Mouse (Mus musculus) liver, embryonic 15.5 days (tissue): ENCODE results near the gene Gm37240. TPM values are rescaled to one million over a fixed set of nuclear protein-coding genes. Genes with fewer than 3 reads are reported as not detected.

Experiments used
- ATAC-seq: fragments of 200-750 bp; cut with Nextera tagmentation; 2 replicates; pipeline ENCODE4 v1.8.0; 2017; ENCODE audit warnings: moderate number of reproducible peaks, mild to moderate bottlenecking, moderate library complexity; ENCODE audit not compliant: insufficient read depth
- H3K27ac ChIP-seq: fragments of 300-500 bp; sonication (generic); replicated peaks from 2 replicates; pipeline ENCODE4 v1.5.1; 2015; ENCODE audit warnings: mild to moderate bottlenecking, inconsistent platforms
- H3K27me3 ChIP-seq: fragments of 300-500 bp; sonication (generic); 2 replicates; pipeline ENCODE4 v1.6.1; 2015; ENCODE audit warnings: mild to moderate bottlenecking, inconsistent platforms
- H3K36me3 ChIP-seq: fragments of 300-500 bp; sonication (generic); replicated peaks from 2 replicates; pipeline ENCODE4 v1.6.1; 2015; ENCODE audit warnings: moderate library complexity, mild to moderate bottlenecking, inconsistent platforms
- H3K4me1 ChIP-seq: fragments of 300-500 bp; sonication (generic); replicated peaks from 2 replicates; pipeline ENCODE4 v1.6.1; 2015; ENCODE audit warnings: inconsistent platforms
- H3K4me2 ChIP-seq: fragments of 300-500 bp; sonication (generic); 2 replicates; pipeline ENCODE4 v1.6.1; 2015; ENCODE audit warnings: moderate library complexity, mild to moderate bottlenecking, inconsistent platforms
- H3K4me3 ChIP-seq: fragments of 300-500 bp; sonication (generic); replicated peaks from 2 replicates; pipeline ENCODE4 v1.5.1; 2015; ENCODE audit warnings: mild to moderate bottlenecking, inconsistent platforms
- H3K9ac ChIP-seq: fragments of 300-500 bp; sonication (generic); 2 replicates; pipeline ENCODE4 v1.6.1; 2015; ENCODE audit warnings: moderate library complexity, mild to moderate bottlenecking, inconsistent platforms
- H3K9me3 ChIP-seq: fragments of 300-500 bp; sonication (generic); replicated peaks from 2 replicates; pipeline ENCODE4 v1.6.1; 2016; ENCODE audit warnings: inconsistent platforms
- WGBS: fragments of 180-500 bp; shearing (Covaris S2); methylation state at CpG from one replicate; pipeline ENCODE4 v1.1.7; 2015; ENCODE audit warnings: mixed read lengths; ENCODE audit not compliant: insufficient replicate concordance; 5-methylcytosine and 5-hydroxymethylcytosine counted together
- polyA plus RNA-seq: library from polyadenylated mRNA; unstranded; fragments of >200 nt; fragmentation: Nextera tagmentation; extraction: Ambion mirVana; gene quantifications from 2 replicates; pipeline ENCODE4 v1.2.1, GENCODE M21; 2015

The Gm37240 gene
- polyA plus RNA-seq, 1 experiment from 2014 or later: 0.24 TPM

DNA sequence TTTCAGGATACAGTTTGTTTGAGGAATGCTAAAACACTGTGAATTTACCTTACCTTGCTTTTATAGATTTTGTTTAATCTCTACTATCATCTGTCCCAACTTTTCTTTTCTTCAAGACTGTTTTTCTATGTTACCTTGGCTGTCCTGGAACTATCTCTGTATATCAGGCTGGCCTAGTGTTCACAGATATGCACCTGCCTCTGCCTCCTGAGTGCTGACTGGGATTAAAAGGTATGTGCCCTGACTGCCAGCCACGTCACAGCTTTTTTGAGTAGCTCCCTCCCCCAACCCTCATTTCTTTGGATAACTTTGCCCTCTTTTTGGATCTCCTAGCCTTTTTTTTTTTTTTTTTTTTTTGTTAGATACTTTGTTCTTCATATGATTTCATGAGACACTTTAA lies 1070.4 kb downstream of the Gm37240 start:
- Histone ChIP-seq H3K4me2 (peak overlapping the region; percentile 11; the same call in 1 of the 2 replicates), H3K27me3 (no peaks in the 10 kb centered on the region), H3K9me3 (no peaks in the 10 kb centered on the region), H3K36me3 (peaks cover 3% of the 10 kb centered on the region; the same call in 1 of the 2 replicates), H3K9ac (no peak overlapping the region), H3K27ac (no peak overlapping the region), H3K4me1 (peaks cover 43% of the 10 kb centered on the region), H3K4me3 (no peak overlapping the region)
- no peak for ATAC-seq
- WGBS: 30% methylated on average over 1 of the region's 1 CpGs

DNA sequence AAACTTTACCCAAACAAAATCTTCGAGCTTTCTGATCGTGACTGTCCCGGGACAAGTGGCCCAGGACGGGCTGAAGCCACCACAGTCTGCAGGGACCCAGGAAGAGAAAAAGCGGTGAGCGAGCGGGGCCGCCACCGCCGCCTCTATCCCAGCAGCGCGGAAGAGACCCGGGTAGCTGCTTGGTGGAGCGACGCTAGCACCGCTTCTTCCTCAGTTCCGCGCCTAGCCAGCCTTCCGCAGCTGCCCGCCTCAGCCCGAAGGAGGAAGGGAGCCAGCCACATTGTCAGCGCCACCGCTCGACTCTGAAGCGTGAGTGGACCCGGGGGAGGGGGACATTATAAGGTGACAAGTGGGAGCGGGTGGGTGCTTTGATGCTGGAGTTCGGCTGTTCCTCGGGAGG lies 1071.9 kb downstream of the Gm37240 start:
- 1% methylated on average over 29 of the region's 29 CpGs for WGBS
- H3K9ac ChIP-seq: peak overlapping the region; percentile 96
- H3K27me3 ChIP-seq: no peaks in the 10 kb centered on the region
- no peaks in the 10 kb centered on the region for H3K36me3 ChIP-seq
- H3K9me3 ChIP-seq: no peaks in the 10 kb centered on the region
- peak overlapping the region; percentile 98 for H3K4me2 ChIP-seq
- ATAC-seq: no peak
- peak overlapping the region; percentile 100 for H3K4me3 ChIP-seq
- H3K27ac ChIP-seq: peak overlapping the region; percentile 97
- peaks cover 43% of the 10 kb centered on the region for H3K4me1 ChIP-seq

DNA sequence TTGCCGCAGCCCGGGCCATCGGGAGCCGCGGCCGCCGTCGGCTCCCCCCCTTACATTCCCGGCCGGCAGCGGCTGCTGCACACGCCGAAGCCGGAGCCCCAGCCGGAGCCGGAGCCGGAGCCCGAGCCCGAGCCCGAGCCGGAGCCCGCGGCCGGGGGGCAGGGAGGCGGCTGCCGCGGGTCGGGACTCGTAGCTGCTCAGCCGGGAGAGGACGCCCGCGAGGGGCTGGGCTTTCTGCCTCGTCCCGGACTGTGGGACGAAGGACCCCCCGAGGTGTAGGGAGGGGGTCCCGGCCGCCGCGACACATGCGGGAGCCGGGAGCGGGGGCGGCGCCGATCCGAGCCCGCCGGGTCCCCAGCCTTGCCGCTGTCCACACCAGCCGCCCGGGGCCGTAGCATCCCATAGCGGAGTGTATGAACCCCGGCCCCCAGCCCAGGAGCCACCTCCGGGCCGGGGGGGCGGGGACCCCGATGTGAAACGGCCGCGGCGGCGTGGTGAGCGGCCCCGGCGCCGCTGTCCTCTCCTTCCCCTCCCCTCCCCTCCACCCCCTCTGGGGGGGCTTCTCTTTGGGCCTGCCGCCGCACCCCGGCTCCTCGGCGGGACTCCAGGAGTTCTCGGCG lies 1072.4 kb downstream of the Gm37240 start, which contains the start of gene Fbxw7:
Gene Fbxw7 (plus strand): TSS at position 507 of the 620 bp plus-strand sequence.
- WGBS: under 1% methylated on average over 72 of the region's 76 CpGs

DNA sequence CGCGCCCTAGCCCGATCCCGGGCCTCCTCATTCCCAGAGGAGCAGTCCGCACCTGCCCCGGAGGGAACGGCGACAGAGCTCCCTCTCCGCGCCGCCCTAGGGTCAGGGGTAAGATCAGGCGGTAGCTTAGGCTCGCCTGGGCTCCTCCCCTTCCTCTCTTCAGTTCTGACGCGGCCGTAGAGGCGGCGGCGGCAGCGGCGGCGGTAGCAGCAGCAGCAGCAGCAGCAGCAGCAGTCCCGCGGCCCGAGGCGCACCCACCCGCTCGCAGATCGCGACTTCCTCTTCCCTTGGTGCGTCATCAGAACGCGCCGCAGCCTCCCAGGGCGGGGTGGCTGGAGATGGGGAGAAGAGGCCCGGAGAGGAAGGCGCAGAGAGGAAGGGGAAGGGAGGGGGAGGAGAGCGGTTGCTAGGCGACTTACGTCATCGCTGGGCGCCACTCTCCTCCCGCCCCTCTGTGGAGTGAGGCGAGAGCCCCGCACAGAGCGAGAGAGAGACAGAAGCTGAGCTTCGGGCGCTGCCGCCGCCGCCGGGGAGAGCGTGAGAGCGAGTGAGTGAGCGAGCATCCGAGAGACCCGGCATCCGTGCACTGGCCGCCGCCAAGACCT lies 1073.1 kb downstream of the Gm37240 start:
- Histone ChIP-seq H3K36me3 (no peaks in the 10 kb centered on the region), H3K9ac (peak overlapping the region; percentile 96), H3K27me3 (no peaks in the 10 kb centered on the region), H3K4me1 (peaks cover 43% of the 10 kb centered on the region), H3K4me3 (peak overlapping the region; percentile 100), H3K9me3 (no peaks in the 10 kb centered on the region), H3K4me2 (peak overlapping the region; percentile 98), H3K27ac (peak overlapping the region; percentile 97)
- WGBS: under 1% methylated on average over 59 of the region's 60 CpGs
- peak; percentile 94 for ATAC-seq

More for the DNA sequence above, 1072.4 kb downstream of the Gm37240 start, which contains the start of gene Fbxw7:
- H3K27ac ChIP-seq: peak within 1 kb of the TSS; percentile 97
- H3K4me2 ChIP-seq: peak within 1 kb of the TSS; percentile 98
- no peaks in the 10 kb centered on the region for H3K9me3 ChIP-seq
- peaks cover 43% of the 10 kb centered on the region for H3K4me1 ChIP-seq
- no peaks in the 10 kb centered on the region for H3K36me3 ChIP-seq
- ATAC-seq: peak; percentile 16
- peak within 1 kb of the TSS; percentile 96 for H3K9ac ChIP-seq
- peak within 1 kb of the TSS; percentile 100 for H3K4me3 ChIP-seq
- no peaks in the 10 kb centered on the region for H3K27me3 ChIP-seq

DNA sequence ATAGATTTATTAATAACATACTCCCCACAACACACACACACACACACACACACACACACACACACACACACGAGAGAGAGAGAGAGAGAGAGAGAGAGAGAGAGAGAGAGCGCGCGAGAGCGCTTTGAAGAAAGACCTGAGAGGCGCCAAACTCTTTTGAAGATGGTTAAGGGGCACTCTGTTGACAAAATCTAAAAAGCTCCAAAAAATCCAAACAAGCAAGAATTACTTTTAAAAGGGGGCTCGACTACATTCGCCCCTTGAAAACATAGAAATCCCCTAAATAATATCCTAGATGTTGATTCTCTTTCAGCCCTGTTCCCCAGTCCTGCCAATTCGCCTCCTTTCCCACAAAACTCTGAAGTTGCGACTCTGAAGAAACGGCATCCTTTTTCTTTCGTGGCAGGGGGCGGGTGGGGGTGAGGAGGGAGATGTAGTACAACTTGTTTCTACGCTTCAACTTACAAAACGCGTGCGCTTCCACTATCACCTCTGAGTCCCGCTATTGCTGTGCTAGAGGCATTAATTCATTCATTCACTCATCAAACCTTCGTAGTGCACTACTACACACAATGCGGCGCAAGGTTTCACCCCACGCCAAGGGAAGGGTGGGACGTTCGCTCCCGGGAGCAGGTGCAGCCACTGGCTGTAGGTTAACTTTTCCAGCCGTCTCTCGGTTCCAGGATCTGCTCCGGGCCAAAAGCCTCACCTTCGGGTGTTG lies 1073.7 kb downstream of the Gm37240 start:
- Histone ChIP-seq H3K4me3 (peak overlapping the region; percentile 100), H3K9me3 (no peaks in the 10 kb centered on the region), H3K27me3 (no peaks in the 10 kb centered on the region), H3K4me1 (peaks cover 46% of the 10 kb centered on the region), H3K4me2 (peak overlapping the region; percentile 98), H3K9ac (peak overlapping the region; percentile 90), H3K27ac (peak overlapping the region; percentile 97), H3K36me3 (no peaks in the 10 kb centered on the region)
- under 1% methylated on average over 29 of the region's 29 CpGs for WGBS
- ATAC-seq: peak; percentile 50

DNA sequence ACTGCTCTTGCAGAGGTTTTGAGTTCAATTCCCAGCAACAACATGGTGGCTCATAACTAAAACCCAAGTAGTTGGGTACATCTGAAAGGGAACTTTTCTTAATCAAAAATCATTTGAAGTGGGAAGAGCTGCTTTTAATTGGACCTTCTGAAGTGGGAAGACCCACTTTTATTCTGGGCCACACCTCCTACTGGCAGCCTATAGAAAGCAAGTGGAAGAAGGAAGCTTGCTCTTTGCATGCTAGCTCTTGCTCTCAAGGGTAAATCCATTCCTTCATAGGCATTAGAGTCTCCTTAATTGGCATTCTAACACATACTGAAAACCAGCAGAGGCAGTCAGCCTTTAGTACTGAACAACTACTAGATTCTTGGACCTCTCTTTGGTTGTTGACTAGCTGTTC lies 1076.5 kb downstream of the Gm37240 start:
- Histone ChIP-seq H3K4me1 (peaks cover 28% of the 10 kb centered on the region), H3K36me3 (no peaks in the 10 kb centered on the region), H3K27ac (no peak overlapping the region), H3K4me3 (no peak overlapping the region), H3K9me3 (no peaks in the 10 kb centered on the region), H3K4me2 (no peak overlapping the region), H3K27me3 (0 out of 2 replicates have a peak, but pooled peaks cover 5% of the 10 kb centered on the region), H3K9ac (no peak overlapping the region)
- ATAC-seq: no peak

GRCm38 (mm10) chr3:84808906-84809305 lies 1078.4 kb downstream of the Gm37240 start:
- Histone ChIP-seq H3K4me1 (peaks cover 28% of the 10 kb centered on the region), H3K36me3 (no peaks in the 10 kb centered on the region), H3K27me3 (peaks cover 8% of the 10 kb centered on the region; the same call in 1 of the 2 replicates), H3K9ac (no peak overlapping the region), H3K9me3 (no peaks in the 10 kb centered on the region), H3K4me3 (no peak overlapping the region), H3K27ac (no peak overlapping the region), H3K4me2 (no peak overlapping the region)
- ATAC-seq: no peak

- Histone ChIP-seq H3K27ac (no peak overlapping the region), H3K9ac (no peak overlapping the region), H3K4me2 (no peak overlapping the region), H3K36me3 (no peaks in the 10 kb centered on the region), H3K27me3 (peaks cover 8% of the 10 kb centered on the region; the same call in 1 of the 2 replicates), H3K4me1 (peaks cover 22% of the 10 kb centered on the region), H3K9me3 (no peaks in the 10 kb centered on the region), H3K4me3 (no peak overlapping the region)
- no peak for ATAC-seq
- WGBS: 42% methylated on average over 3 of the region's 3 CpGs
Measured at GRCm38 (mm10) chr3:84807826-84808225, 1079.5 kb downstream of the Gm37240 start.

DNA sequence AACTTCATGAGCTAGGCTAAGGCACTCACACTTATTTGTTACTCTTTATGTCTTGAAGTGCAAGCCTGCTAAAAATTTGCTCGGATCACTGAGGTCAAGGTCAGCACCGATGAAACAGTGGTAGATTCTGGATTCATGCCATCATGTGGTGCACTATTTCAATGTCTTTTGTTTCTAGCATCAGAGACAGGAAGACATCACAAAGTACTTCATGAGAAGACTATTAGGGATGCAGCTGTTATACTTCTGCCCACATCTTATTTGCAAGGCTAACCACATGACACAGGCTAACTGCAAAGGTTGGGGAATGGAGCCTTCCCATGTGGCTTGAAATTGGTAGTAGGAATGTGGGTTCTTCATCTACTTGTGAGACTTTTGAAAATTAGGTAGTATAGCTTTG lies 1081.1 kb downstream of the Gm37240 start:
- Histone ChIP-seq H3K4me2 (no peak overlapping the region), H3K4me1 (peaks cover 14% of the 10 kb centered on the region), H3K4me3 (no peak overlapping the region), H3K27ac (no peak overlapping the region), H3K36me3 (no peaks in the 10 kb centered on the region), H3K9me3 (no peaks in the 10 kb centered on the region), H3K27me3 (peaks cover 8% of the 10 kb centered on the region; the same call in 1 of the 2 replicates), H3K9ac (no peak overlapping the region)
- no peak for ATAC-seq
- 72% methylated on average over 2 of the region's 2 CpGs for WGBS

DNA sequence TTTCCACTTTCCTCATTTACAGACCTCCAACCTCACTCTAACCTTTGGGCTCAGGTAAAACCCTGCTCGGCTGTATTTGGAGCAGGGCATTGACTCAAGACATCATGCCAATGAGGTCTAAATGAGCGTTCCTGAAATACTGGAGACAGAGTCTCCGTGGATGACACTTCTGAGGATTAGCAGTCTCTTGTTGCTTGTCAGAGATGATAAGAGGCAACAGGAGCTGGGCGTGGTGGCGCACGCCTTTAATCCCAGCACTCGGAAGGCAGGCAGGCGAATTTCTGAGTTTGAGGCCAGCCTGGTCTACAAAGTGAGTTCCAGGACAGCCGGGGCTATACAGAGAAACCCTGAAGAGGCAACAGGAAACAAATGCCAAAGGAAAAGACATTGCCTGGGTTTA lies 1083.3 kb downstream of the Gm37240 start:
- Histone ChIP-seq H3K4me2 (peak overlapping the region; percentile 40), H3K9me3 (no peaks in the 10 kb centered on the region), H3K4me3 (no peak overlapping the region), H3K27ac (no peak overlapping the region), H3K9ac (no peak overlapping the region), H3K27me3 (peaks cover 10% of the 10 kb centered on the region; the same call in 1 of the 2 replicates), H3K36me3 (no peaks in the 10 kb centered on the region), H3K4me1 (peaks cover 24% of the 10 kb centered on the region)
- no peak; the same call in 1 of the 2 replicates for ATAC-seq
- 25% methylated on average over 9 of the region's 9 CpGs for WGBS

DNA sequence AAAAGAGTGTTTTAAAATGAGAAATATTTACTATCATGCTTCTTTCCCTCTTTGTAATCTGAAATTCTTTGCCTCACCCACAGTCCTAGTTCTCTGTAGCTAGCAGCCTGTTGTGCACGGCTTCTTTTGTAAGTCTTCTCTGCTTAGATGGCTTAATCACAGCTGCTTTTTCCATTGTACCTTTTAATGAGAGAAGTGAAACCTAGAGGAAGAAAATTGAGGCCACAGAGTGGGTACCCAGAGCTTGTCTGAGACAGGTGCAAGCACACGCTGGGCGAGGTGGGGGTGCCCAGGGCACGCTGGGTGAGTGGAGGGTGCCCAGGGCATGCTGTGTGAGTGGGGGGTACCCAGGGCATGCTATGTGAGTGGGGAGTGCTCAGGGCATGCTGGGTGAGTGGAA lies 1099.4 kb downstream of the Gm37240 start:
- Histone ChIP-seq H3K9ac (no peak overlapping the region), H3K36me3 (no peaks in the 10 kb centered on the region), H3K27me3 (no peaks in the 10 kb centered on the region), H3K4me3 (no peak overlapping the region), H3K9me3 (no peaks in the 10 kb centered on the region), H3K4me1 (no peaks in the 10 kb centered on the region), H3K27ac (no peak overlapping the region), H3K4me2 (no peak overlapping the region)
- WGBS: 82% methylated on average over 4 of the region's 4 CpGs
- ATAC-seq: no peak
